Comparison of ENCODE assay signal across 11 mouse cellular contexts in genomic region chr8:91329461-91329850, GRCm38 (mm10). TPM values are rescaled to one million over a fixed set of nuclear protein-coding genes. Genes with fewer than 3 reads are reported as not detected.
DNase-seq lines count a peak whose midpoint lies in the region; ATAC-seq and TF ChIP-seq lines count a peak whose summit lies in the region.
"Had no signal": no experiment of that assay in that cellular context is flagged by ENCODE, and none has a peak within 500 bp of the region (broad histone marks: within the 10 kb centered on the region; RNA-seq: fewer than 3 reads in every experiment).

No protein-coding gene starts in this region.

- peaks cover 38% of the 10 kb centered on the region for H3K4me1 ChIP-seq in stomach, embryonic 16.5 days (ENCODE audit: control insufficient read depth, insufficient read depth, low read length)
- no peaks in the 10 kb centered on the region; the same call in none of the 2 replicates for H3K4me1 ChIP-seq in stomach, postnatal 0 days (replicated peaks; ENCODE audit: control insufficient read depth, insufficient read depth)
- peaks cover 34% of the 10 kb centered on the region for H3K4me1 ChIP-seq in liver, embryonic 13.5 days (replicated peaks)
- peaks cover 30% of the 10 kb centered on the region for H3K4me1 ChIP-seq in olfactory bulb, adult 2 months (ENCODE audit: control insufficient read depth, insufficient read depth, low read length)

- no peaks in the 10 kb centered on the region for H3K36me3 ChIP-seq in stomach, embryonic 16.5 days (ENCODE audit: control insufficient read depth, insufficient read depth, low read length)
- no peaks in the 10 kb centered on the region; the same call in 1 of the 2 replicates for H3K36me3 ChIP-seq in stomach, postnatal 0 days (ENCODE audit: control insufficient read depth, insufficient read depth, low read length)
- H3K36me3 ChIP-seq in liver, embryonic 13.5 days, result peaks cover 6% of the 10 kb centered on the region; the same call in 1 of the 2 replicates

- 37% methylated on average over 6 of the region's 6 CpGs for WGBS in stomach, embryonic 16.5 days
- WGBS in stomach, postnatal 0 days, result 37% methylated on average over 6 of the region's 6 CpGs
- 50% methylated on average over 6 of the region's 6 CpGs for WGBS in liver, embryonic 13.5 days (ENCODE audit: insufficient replicate concordance)
- WGBS in olfactory bulb, adult 2 months, result 55% methylated on average over 6 of the region's 6 CpGs

- no peak for ATAC-seq in stomach, embryonic 16.5 days (ENCODE audit: insufficient read depth, low FRiP score)
- no peak for ATAC-seq in stomach, postnatal 0 days (ENCODE audit: low FRiP score, low TSS enrichment)
- no peak for ATAC-seq in liver, embryonic 13.5 days (ENCODE audit: low read depth)

- H3K9ac ChIP-seq in stomach, embryonic 16.5 days (ENCODE audit: low read length), result peak overlapping the region; percentile 12; the same call in 1 of the 2 replicates
- H3K9ac ChIP-seq in stomach, postnatal 0 days (ENCODE audit: low read length), result no peak overlapping the region
- no peak overlapping the region for H3K9ac ChIP-seq in liver, embryonic 13.5 days

- H3K27ac ChIP-seq in gastrocnemius, adult 2 months, result peak overlapping the region; percentile 87
- peak overlapping the region; percentile 34; the same call in 1 of the 2 replicates for H3K27ac ChIP-seq in stomach, embryonic 16.5 days (ENCODE audit: low read length)
- H3K27ac ChIP-seq in stomach, postnatal 0 days (replicated peaks), result no peak overlapping the region
- peak overlapping the region; percentile 68 for H3K27ac ChIP-seq in liver, embryonic 13.5 days
- H3K27ac ChIP-seq in olfactory bulb, adult 2 months (ENCODE audit: insufficient read depth, low read depth, low read length), result peak overlapping the region; percentile 43

- DNase-seq in gastrocnemius, adult 2 months, result no peak
- no peak for DNase-seq in gastrocnemius, adult 18-20 months (ENCODE audit: low spot score)
- DNase-seq in stomach, postnatal 0 days (ENCODE audit: low spot score), result no peak
- DNase-seq in liver, embryonic 13.5 days, result no peak
- DNase-seq in kidney, postnatal 25 days, result no peak
- DNase-seq in testis, postnatal 10 days (ENCODE audit: low spot score), result no peak
- DNase-seq: gastrocnemius, postnatal 36 days; kidney, postnatal 14 days; lung, postnatal 4 days had no signal

- no peak for TF ChIP-seq EP300 in stomach, postnatal 0 days (optimal IDR thresholded peaks at IDR 0.05)

- no peaks in the 10 kb centered on the region for H3K9me3 ChIP-seq in stomach, embryonic 16.5 days (replicated peaks; ENCODE audit: control insufficient read depth, low read length)
- H3K9me3 ChIP-seq in stomach, postnatal 0 days (ENCODE audit: control insufficient read depth, low read length), result no peaks in the 10 kb centered on the region
- H3K9me3 ChIP-seq in liver, embryonic 13.5 days (replicated peaks), result no peaks in the 10 kb centered on the region

- H3K4me2 ChIP-seq in stomach, embryonic 16.5 days (ENCODE audit: low read depth, low read length), result no peak overlapping the region
- H3K4me2 ChIP-seq in stomach, postnatal 0 days (replicated peaks; ENCODE audit: low read depth), result no peak overlapping the region
- no peak overlapping the region for H3K4me2 ChIP-seq in liver, embryonic 13.5 days

- no peaks in the 10 kb centered on the region for H3K27me3 ChIP-seq in stomach, embryonic 16.5 days (ENCODE audit: control insufficient read depth, insufficient read depth, low read length)
- H3K27me3 ChIP-seq in stomach, postnatal 0 days (ENCODE audit: control insufficient read depth, insufficient read depth, low read length), result no peaks in the 10 kb centered on the region
- no peaks in the 10 kb centered on the region for H3K27me3 ChIP-seq in liver, embryonic 13.5 days

- intact Hi-C loops in gastrocnemius, adult 2 months (cut with DNase I), result loop anchor here (5.0 kb wide), 1 partner anchor 33 kb away; no protein-coding TSS in a partner anchor

- peak overlapping the region; percentile 37 for H3K4me3 ChIP-seq in gastrocnemius, adult 2 months
- no peak overlapping the region for H3K4me3 ChIP-seq in stomach, embryonic 16.5 days (replicated peaks; ENCODE audit: low read length)
- H3K4me3 ChIP-seq in stomach, postnatal 0 days (ENCODE audit: low read depth, low read length), result no peak overlapping the region
- no peak overlapping the region for H3K4me3 ChIP-seq in liver, embryonic 13.5 days (replicated peaks)
- no peak overlapping the region for H3K4me3 ChIP-seq in olfactory bulb, adult 2 months (ENCODE audit: insufficient read depth, low read depth, low read length)

- no peak for TF ChIP-seq POLR2A in olfactory bulb, adult 2 months (IDR thresholded peaks at IDR 0.05; ENCODE audit: insufficient read depth, low read depth, low read length)

- no peak for TF ChIP-seq CTCF in gastrocnemius, adult 2 months (IDR thresholded peaks at IDR 0.05)
- no peak for TF ChIP-seq CTCF in stomach, postnatal 0 days (IDR thresholded peaks at IDR 0.05; ENCODE audit: low read depth)
- TF ChIP-seq CTCF in olfactory bulb, adult 2 months (IDR thresholded peaks at IDR 0.05; ENCODE audit: insufficient read depth, low read depth, low read length), result no peak

RNA-seq across cellular contexts. Expression of gene Fto, which starts 16.1 kb away (rescaled TPM):
- total RNA-seq in gastrocnemius, adult 2 months (2021), result 10 to 100 TPM; 81.7 to 85.5 TPM
- total RNA-seq in gastrocnemius, adult 18-20 months (2021), result 10 to 100 TPM; 81.2 to 87.6 TPM
- polyA plus RNA-seq in stomach, embryonic 16.5 days (2015; fragmentation: Nextera tagmentation; extraction: Ambion mirVana), result 73.4 and 74.2 TPM in 2 replicates
- polyA plus RNA-seq in stomach, postnatal 0 days (2015; fragmentation: Nextera tagmentation; extraction: Ambion mirVana), result 25.7 and 29.2 TPM in 2 replicates
- 16.4 and 20.8 TPM in 2 replicates for polyA plus RNA-seq in liver, embryonic 13.5 days (2015; fragmentation: Nextera tagmentation; extraction: Ambion mirVana)
- not detected in 2 replicates for polyA plus RNA-seq in olfactory bulb, adult 2 months (2012; ENCODE audit: insufficient read depth, insufficient read length, low replicate concordance, missing spikeins)

RNA-seq across cellular contexts. Expression of gene Rpgrip1l, which starts 16.4 kb away (rescaled TPM):
- 1 to 10 TPM; 2.0 to 2.3 TPM for total RNA-seq in gastrocnemius, adult 2 months (2021)
- 1 to 10 TPM; 1.8 to 4.6 TPM for total RNA-seq in gastrocnemius, adult 18-20 months (2021)
- 5.9 and 10.8 TPM in 2 replicates for polyA plus RNA-seq in stomach, embryonic 16.5 days (2015; fragmentation: Nextera tagmentation; extraction: Ambion mirVana)
- 4.4 and 5.5 TPM in 2 replicates for polyA plus RNA-seq in stomach, postnatal 0 days (2015; fragmentation: Nextera tagmentation; extraction: Ambion mirVana)
- polyA plus RNA-seq in liver, embryonic 13.5 days (2015; fragmentation: Nextera tagmentation; extraction: Ambion mirVana), result 4.2 and 4.8 TPM in 2 replicates
- not detected in 2 replicates for polyA plus RNA-seq in olfactory bulb, adult 2 months (2012; ENCODE audit: insufficient read depth, insufficient read length, low replicate concordance, missing spikeins)
